Mouse (Mus musculus) effector memory CD4-positive, alpha-beta T cell, adult 7 months (primary cell): ENCODE measurements around the gene Dupd1. TPM values are rescaled to one million over a fixed set of nuclear protein-coding genes. Genes with fewer than 3 reads are reported as not detected.

Experiments used
- polyA plus RNA-seq: library from polyadenylated mRNA; unstranded; fragments of 100-300 nt; shearing (Covaris generic); gene quantifications from one replicate; pipeline ENCODE4 v1.2.1, GENCODE M21; 2017

The Dupd1 gene
- not detected for polyA plus RNA-seq

GRCm38 (mm10) chr14:21714486-21714885 is at the start of gene Dupd1:
Dupd1 (minus strand) TSS chr14:21714576.

GRCm38 (mm10) chr14:21750881-21751542 is 36.6 kb upstream of the Dupd1 start, which contains the start of gene Dusp13:
Dusp13 (minus strand) TSS chr14:21751181.

GRCm38 (mm10) chr14:21750008-21750880 is 35.9 kb upstream of the Dupd1 start, which contains the start of gene Samd8:
Samd8 (plus strand) TSS chr14:21750531.

Other genes starting within 250 kb of the Dupd1 start
- gene Kat6b, start 233.1 kb downstream of the Dupd1 start, polyA plus RNA-seq, result 20.3 TPM
- 29.0 TPM for gene Samd8, start 36.0 kb upstream of the Dupd1 start, polyA plus RNA-seq
- not detected for gene Dusp13, start 36.6 kb upstream of the Dupd1 start, polyA plus RNA-seq
- gene Vdac2, start 110.7 kb upstream of the Dupd1 start, polyA plus RNA-seq, result 108 TPM
- 14.1 TPM for gene Comtd1, start 134.4 kb upstream of the Dupd1 start, polyA plus RNA-seq